Mouse (Mus musculus): ENCODE data around the gene Snai3. TPM values are rescaled to one million over a fixed set of nuclear protein-coding genes. Genes with fewer than 3 reads are reported as not detected.
A peak's percentile ranks its signal among the peaks of the same experiment; 100 is the strongest.

Snai3 gene
- polyA plus RNA-seq, 1 experiment from 2014 or later, result 1.2 TPM

GRCm38 (mm10) chr8:122483877-122484276, 23.3 kb upstream of the Snai3 start:
- Histone ChIP-seq H3K4me3 (ENCODE audit: low read depth, low read length) (no peak overlapping the region), H3K4me1 (ENCODE audit: insufficient read depth, low read depth, low read length) (no peaks in the 10 kb centered on the region), H3K4me2 (replicated peaks; ENCODE audit: low read depth, low read length) (no peak overlapping the region), H3K9ac (replicated peaks; ENCODE audit: low read depth) (no peak overlapping the region), H3K9me3 (ENCODE audit: low read length) (no peaks in the 10 kb centered on the region), H3K36me3 (ENCODE audit: insufficient read depth, low read length) (peaks cover 61% of the 10 kb centered on the region), H3K27me3 (replicated peaks; ENCODE audit: insufficient read depth, low read length) (no peaks in the 10 kb centered on the region), H3K27ac (ENCODE audit: low read length) (no peak overlapping the region)
- ATAC-seq (no peak), DNase-seq (ENCODE audit: low spot score) (no peak)
- TF ChIP-seq CTCF (IDR thresholded peaks at IDR 0.05) (peak; percentile 48), EP300 (IDR thresholded peaks at IDR 0.05) (no peak)
- 96% methylated on average over 7 of the region's 7 CpGs for WGBS

- WGBS, result 87% methylated on average over 8 of the region's 8 CpGs
- no peak overlapping the region for H3K9ac ChIP-seq (replicated peaks; ENCODE audit: low read depth)
- H3K27me3 ChIP-seq (replicated peaks; ENCODE audit: insufficient read depth, low read length), result no peaks in the 10 kb centered on the region
- peak; percentile 14; the same call in 1 of the 2 replicates for ATAC-seq
- no peak for DNase-seq (ENCODE audit: low spot score)
- no peak overlapping the region for H3K4me3 ChIP-seq (ENCODE audit: low read depth, low read length)
- TF ChIP-seq EP300 (IDR thresholded peaks at IDR 0.05) (no peak), CTCF (IDR thresholded peaks at IDR 0.05) (no peak)
- H3K4me1 ChIP-seq (ENCODE audit: insufficient read depth, low read depth, low read length), result no peaks in the 10 kb centered on the region
- H3K36me3 ChIP-seq (ENCODE audit: insufficient read depth, low read length), result peaks cover 57% of the 10 kb centered on the region
- H3K4me2 ChIP-seq (replicated peaks; ENCODE audit: low read depth, low read length), result no peak overlapping the region
- H3K27ac ChIP-seq (ENCODE audit: low read length), result no peak overlapping the region
- H3K9me3 ChIP-seq (ENCODE audit: low read length), result no peaks in the 10 kb centered on the region
Observed at GRCm38 (mm10) chr8:122482448-122482847, 21.9 kb upstream of the Snai3 start.

- Histone ChIP-seq H3K27me3 (replicated peaks; ENCODE audit: insufficient read depth, low read length) (no peaks in the 10 kb centered on the region), H3K4me2 (replicated peaks; ENCODE audit: low read depth, low read length) (peak within 1 kb of the TSS; percentile 80), H3K9me3 (ENCODE audit: low read length) (no peaks in the 10 kb centered on the region), H3K4me1 (ENCODE audit: insufficient read depth, low read depth, low read length) (peaks cover 3% of the 10 kb centered on the region; the same call in 1 of the 2 replicates), H3K36me3 (ENCODE audit: insufficient read depth, low read length) (peaks cover 8% of the 10 kb centered on the region; the same call in 1 of the 2 replicates), H3K27ac (ENCODE audit: low read length) (peak within 1 kb of the TSS; percentile 80), H3K4me3 (ENCODE audit: low read depth, low read length) (peak within 1 kb of the TSS; percentile 96), H3K9ac (replicated peaks; ENCODE audit: low read depth) (peak within 1 kb of the TSS; percentile 77)
- TF ChIP-seq CTCF (IDR thresholded peaks at IDR 0.05), result no peak
- no peak for TF ChIP-seq EP300 (IDR thresholded peaks at IDR 0.05)
- DNase-seq (ENCODE audit: low spot score) (peak; percentile 91), ATAC-seq (peak; percentile 95)
- under 1% methylated on average over 64 of the region's 103 CpGs for WGBS
Observed at GRCm38 (mm10) chr8:122475580-122476320, 15.2 kb upstream of the Snai3 start, which contains the start of the genes Rnf166 and Ctu2. Gene Rnf166, minus strand, starts transcription at chr8:122476064. Gene Ctu2, plus strand, starts transcription at chr8:122476143.

GRCm38 (mm10) chr8:122474951-122475560, 14.5 kb upstream of the Snai3 start:
- ATAC-seq, result peak; percentile 22
- Histone ChIP-seq H3K36me3 (ENCODE audit: insufficient read depth, low read length) (peaks cover 8% of the 10 kb centered on the region; the same call in 1 of the 2 replicates), H3K27me3 (replicated peaks; ENCODE audit: insufficient read depth, low read length) (no peaks in the 10 kb centered on the region), H3K4me2 (replicated peaks; ENCODE audit: low read depth, low read length) (peak overlapping the region; percentile 80), H3K27ac (ENCODE audit: low read length) (peak overlapping the region; percentile 80), H3K4me1 (ENCODE audit: insufficient read depth, low read depth, low read length) (peaks cover 3% of the 10 kb centered on the region; the same call in 1 of the 2 replicates), H3K9me3 (ENCODE audit: low read length) (no peaks in the 10 kb centered on the region), H3K9ac (replicated peaks; ENCODE audit: low read depth) (peak overlapping the region; percentile 77), H3K4me3 (ENCODE audit: low read depth, low read length) (peak overlapping the region; percentile 96)
- 2% methylated on average over 16 of the region's 16 CpGs for WGBS
- peak; percentile 70 for DNase-seq (ENCODE audit: low spot score)
- no peak for TF ChIP-seq EP300 (IDR thresholded peaks at IDR 0.05)
- no peak for TF ChIP-seq CTCF (IDR thresholded peaks at IDR 0.05)

- 81% methylated on average over 8 of the region's 8 CpGs for WGBS
- ATAC-seq (no peak), DNase-seq (ENCODE audit: low spot score) (peak; percentile 36)
- H3K27ac ChIP-seq (ENCODE audit: low read length), result no peak overlapping the region
- H3K36me3 ChIP-seq (ENCODE audit: insufficient read depth, low read length), result peaks cover 3% of the 10 kb centered on the region; the same call in 1 of the 2 replicates
- no peaks in the 10 kb centered on the region for H3K27me3 ChIP-seq (replicated peaks; ENCODE audit: insufficient read depth, low read length)
- TF ChIP-seq EP300 (IDR thresholded peaks at IDR 0.05), result no peak
- TF ChIP-seq CTCF (IDR thresholded peaks at IDR 0.05), result no peak
- H3K4me2 ChIP-seq (replicated peaks; ENCODE audit: low read depth, low read length), result no peak overlapping the region
- H3K9ac ChIP-seq (replicated peaks; ENCODE audit: low read depth), result no peak overlapping the region
- H3K4me3 ChIP-seq (ENCODE audit: low read depth, low read length), result no peak overlapping the region
- peaks cover 3% of the 10 kb centered on the region; the same call in 1 of the 2 replicates for H3K4me1 ChIP-seq (ENCODE audit: insufficient read depth, low read depth, low read length)
- no peaks in the 10 kb centered on the region for H3K9me3 ChIP-seq (ENCODE audit: low read length)
Observed at GRCm38 (mm10) chr8:122473911-122474421, 13.4 kb upstream of the Snai3 start.

GRCm38 (mm10) chr8:122470691-122471090, 10.2 kb upstream of the Snai3 start:
- Histone ChIP-seq H3K9ac (replicated peaks; ENCODE audit: low read depth) (no peak overlapping the region), H3K4me2 (replicated peaks; ENCODE audit: low read depth, low read length) (no peak overlapping the region), H3K9me3 (ENCODE audit: low read length) (no peaks in the 10 kb centered on the region), H3K4me3 (ENCODE audit: low read depth, low read length) (no peak overlapping the region), H3K27ac (ENCODE audit: low read length) (no peak overlapping the region), H3K27me3 (replicated peaks; ENCODE audit: insufficient read depth, low read length) (no peaks in the 10 kb centered on the region), H3K4me1 (ENCODE audit: insufficient read depth, low read depth, low read length) (peaks cover 3% of the 10 kb centered on the region; the same call in 1 of the 2 replicates), H3K36me3 (ENCODE audit: insufficient read depth, low read length) (peaks cover 14% of the 10 kb centered on the region; the same call in 1 of the 2 replicates)
- WGBS, result 84% methylated on average over 5 of the region's 5 CpGs
- DNase-seq (ENCODE audit: low spot score), result no peak
- TF ChIP-seq CTCF (IDR thresholded peaks at IDR 0.05) (no peak), EP300 (IDR thresholded peaks at IDR 0.05) (no peak)
- no peak for ATAC-seq
